Mouse (Mus musculus) lung, postnatal 0 days (tissue): ENCODE measurements around the gene Cdh8.

ENCODE experiments used
- CTCF ChIP-seq: IDR thresholded peaks from 2 replicates; pipeline ENCODE4 v1.5.1; 2016; ENCODE audit warnings: antibody characterized with exemption, mild to moderate bottlenecking
- EP300 ChIP-seq: IDR thresholded peaks from 2 replicates; pipeline ENCODE4 v1.6.1; 2016; ENCODE audit warnings: antibody characterized with exemption, mild to moderate bottlenecking, control low read depth

- TF ChIP-seq CTCF: no peak
- TF ChIP-seq EP300: no peak
Measured at GRCm38 (mm10) chr8:99349456-99349855, 66.8 kb downstream of the Cdh8 start.
